Mouse (Mus musculus): ENCODE measurements around the gene Kank1.

Kank1 gene

GRCm38 (mm10) chr19:25405987-25406386 lies 169.2 kb downstream of the Kank1 start:
- DNase-seq (ENCODE audit: low spot score in 2 of 2): no peak

DNA sequence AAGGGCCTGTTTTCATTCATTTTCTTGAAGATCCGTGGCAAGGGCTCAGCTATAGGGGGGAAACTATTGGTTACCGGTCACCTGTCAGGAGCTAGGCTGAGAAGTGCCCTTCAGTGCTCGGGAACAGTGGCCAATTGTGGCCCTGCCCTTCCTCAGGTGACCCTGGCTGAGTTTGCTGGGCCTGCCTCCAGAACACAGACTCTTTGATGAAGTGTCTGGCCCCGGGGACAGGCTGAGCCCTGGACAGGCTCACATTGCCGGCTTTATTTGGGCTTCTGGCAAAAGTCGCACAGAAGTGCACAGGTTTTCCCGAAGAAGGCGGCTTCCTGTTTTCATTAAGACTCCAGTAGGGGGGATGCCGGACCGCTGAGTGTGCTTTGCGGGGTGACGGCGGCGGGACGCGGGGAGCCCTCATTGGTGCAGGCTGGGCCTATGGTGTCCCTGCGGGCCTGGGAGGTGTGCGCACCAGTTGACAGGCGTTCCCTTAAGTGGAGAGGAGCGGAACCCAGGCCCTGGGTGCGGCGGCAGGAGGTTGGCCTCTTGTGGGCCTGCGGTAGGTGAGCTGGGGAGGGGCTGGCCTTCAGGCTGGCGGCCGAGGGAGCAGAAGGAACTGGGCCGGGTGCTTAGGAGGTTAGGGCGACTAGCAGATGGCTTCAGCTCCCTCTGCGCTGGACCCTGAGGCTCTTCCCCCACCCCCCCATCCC lies 169.9 kb downstream of the Kank1 start:
- peak; percentile 35 to 39 for DNase-seq (ENCODE audit: low spot score in 2 of 2)

GRCm38 (mm10) chr19:25407185-25407886 lies 170.6 kb downstream of the Kank1 start:
- no peak for DNase-seq (ENCODE audit: low spot score in 2 of 2)

GRCm38 (mm10) chr19:25407887-25408236 lies 171.1 kb downstream of the Kank1 start:
- DNase-seq (ENCODE audit: low spot score in 2 of 2): no peak

DNA sequence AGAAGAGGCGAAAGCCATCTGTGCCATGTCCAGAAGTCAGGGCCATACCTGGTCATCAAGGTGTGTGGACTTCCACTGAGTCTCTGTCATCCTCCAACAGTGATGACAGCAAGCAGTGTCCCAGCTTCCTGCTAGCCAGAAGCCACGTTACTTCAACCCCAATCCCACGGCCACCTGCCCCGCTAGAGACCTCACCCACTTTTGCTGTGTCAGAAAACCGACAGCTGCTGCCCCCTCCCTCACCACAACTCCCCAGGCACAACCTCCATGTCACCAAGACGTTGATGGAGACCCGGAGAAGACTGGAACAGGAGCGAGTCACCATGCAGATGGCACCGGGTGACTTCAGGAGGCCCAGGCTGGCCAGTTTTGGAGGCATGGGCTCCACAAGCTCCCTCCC lies 172.5 kb downstream of the Kank1 start:
- DNase-seq (ENCODE audit: low spot score in 2 of 2): no peak

DNA sequence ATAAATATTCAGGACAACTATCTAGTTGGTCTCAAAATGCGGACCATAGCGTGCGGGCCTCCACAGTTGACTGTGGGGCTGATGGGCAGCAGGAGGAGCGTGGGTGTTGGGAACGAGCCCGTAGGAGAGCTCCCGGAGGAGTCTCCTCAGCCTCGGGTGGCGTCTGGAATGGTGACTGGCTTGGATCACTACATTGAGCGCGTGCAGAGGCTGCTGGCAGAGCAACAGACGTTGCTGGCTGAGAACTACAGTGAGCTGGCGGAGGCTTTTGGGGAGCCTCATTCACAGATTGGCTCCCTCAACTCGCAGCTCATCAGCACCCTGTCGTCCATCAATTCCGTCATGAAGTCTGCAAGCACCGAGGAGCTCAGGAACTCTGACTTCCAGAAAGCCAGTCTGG lies 174.6 kb downstream of the Kank1 start:
- no peak for DNase-seq (ENCODE audit: low spot score in 2 of 2)

- no peak for DNase-seq (ENCODE audit: low spot score in 2 of 2)
Observed at GRCm38 (mm10) chr19:25415448-25415847, 178.7 kb downstream of the Kank1 start.

DNA sequence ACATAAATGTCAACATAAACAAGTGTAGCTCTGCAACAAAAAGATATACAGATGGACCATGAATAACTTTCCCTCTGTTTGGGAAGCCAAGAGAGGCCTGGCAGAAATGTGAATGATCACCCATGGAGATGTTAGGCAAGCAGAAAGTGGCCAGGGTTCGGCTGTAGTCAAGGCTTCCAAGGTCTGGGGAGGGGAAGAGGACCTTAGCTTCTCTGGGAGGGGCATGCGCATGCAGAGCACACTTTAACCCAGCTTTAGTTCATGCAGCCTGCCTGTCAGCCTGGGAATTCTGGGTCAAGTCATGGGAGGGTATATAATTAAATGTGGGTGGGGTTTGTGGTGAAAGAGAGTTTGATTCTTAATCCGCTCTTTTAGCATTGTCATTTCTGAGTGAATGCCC lies 180.9 kb downstream of the Kank1 start:
- DNase-seq (ENCODE audit: low spot score in 2 of 2): no peak

- no peak for DNase-seq (ENCODE audit: low spot score in 2 of 2)
Observed at GRCm38 (mm10) chr19:25419983-25420382, 183.2 kb downstream of the Kank1 start.

GRCm38 (mm10) chr19:25422096-25422495 lies 185.3 kb downstream of the Kank1 start:
- DNase-seq (ENCODE audit: low spot score in 2 of 2): no peak

- no peak for DNase-seq (ENCODE audit: low spot score in 2 of 2)
Observed at GRCm38 (mm10) chr19:25423371-25423770, 186.6 kb downstream of the Kank1 start.

- DNase-seq (ENCODE audit: low spot score in 2 of 2): no peak
Observed at GRCm38 (mm10) chr19:25426431-25426830, 189.7 kb downstream of the Kank1 start.

DNA sequence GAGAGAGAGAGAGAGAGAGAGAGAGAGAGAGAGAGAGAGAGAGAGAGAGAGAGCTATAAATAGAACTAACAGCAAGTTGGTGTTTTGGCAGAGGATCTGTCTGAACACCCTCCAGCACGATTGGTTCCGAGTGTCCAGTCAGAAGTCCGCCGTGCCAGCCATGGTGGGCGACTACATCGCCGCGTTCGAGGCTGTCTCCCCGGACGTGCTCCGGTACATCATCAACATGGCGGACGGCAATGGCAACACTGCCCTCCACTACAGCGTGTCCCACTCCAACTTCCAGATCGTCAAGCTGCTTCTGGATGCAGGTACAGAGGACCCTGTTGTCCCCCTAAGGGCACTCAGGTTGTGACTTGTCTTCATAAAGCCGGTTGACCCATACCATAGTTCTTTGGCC lies 191.1 kb downstream of the Kank1 start:
- no peak for DNase-seq (ENCODE audit: low spot score in 2 of 2)

GRCm38 (mm10) chr19:25428338-25428962 lies 191.7 kb downstream of the Kank1 start:
- no peak for DNase-seq (ENCODE audit: low spot score in 2 of 2)

DNA sequence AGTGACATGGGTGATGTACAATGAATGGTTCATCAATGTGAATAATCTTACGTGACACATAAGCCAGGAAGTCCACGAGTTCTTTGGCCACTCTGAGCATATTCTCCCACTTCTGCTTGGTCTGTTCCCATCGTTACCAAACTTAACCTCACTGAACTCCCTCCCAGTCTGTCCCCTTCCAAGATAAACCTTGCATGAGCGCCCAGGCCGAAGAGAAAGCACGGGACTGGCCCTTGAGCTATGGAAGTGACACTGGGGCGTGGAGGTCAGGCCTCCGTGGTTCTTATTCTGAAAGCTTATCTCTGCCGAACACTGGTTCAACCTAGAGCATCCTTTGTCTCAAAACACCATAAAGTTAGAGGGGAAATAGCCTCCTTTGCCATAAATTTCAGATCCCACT lies 194.7 kb downstream of the Kank1 start:
- DNase-seq (ENCODE audit: low spot score in 2 of 2): no peak

DNA sequence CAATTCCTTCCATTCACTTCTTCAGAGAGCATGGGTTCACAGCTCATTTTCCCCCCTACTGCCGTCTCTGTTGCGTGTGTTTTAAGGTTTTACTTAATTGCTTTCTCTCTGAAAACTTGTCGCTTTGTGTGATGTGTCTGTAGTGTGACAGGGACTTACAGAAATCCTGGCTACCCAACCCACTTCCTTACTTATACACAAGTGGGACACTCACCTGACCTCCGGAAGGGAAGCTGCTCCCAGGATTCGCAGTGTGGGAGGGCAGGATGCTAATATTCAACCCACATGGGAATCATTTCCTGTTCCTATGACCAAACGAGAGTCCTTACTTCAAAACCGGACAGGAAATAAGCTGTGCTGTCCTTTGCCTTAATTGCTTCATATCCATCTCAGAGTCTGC lies 195.1 kb downstream of the Kank1 start:
- DNase-seq (ENCODE audit: low spot score in 2 of 2): no peak

GRCm38 (mm10) chr19:25433169-25433690 lies 196.5 kb downstream of the Kank1 start:
- no peak for DNase-seq (ENCODE audit: low spot score in 2 of 2)

- no peak for DNase-seq (ENCODE audit: low spot score in 2 of 2)
Observed at GRCm38 (mm10) chr19:25434345-25434744, 197.6 kb downstream of the Kank1 start.

- no peak for DNase-seq (ENCODE audit: low spot score in 2 of 2)
Observed at GRCm38 (mm10) chr19:25434795-25435194, 198.0 kb downstream of the Kank1 start.

- no peak for DNase-seq (ENCODE audit: low spot score in 2 of 2)
Observed at GRCm38 (mm10) chr19:25435412-25435811, 198.6 kb downstream of the Kank1 start.

DNA sequence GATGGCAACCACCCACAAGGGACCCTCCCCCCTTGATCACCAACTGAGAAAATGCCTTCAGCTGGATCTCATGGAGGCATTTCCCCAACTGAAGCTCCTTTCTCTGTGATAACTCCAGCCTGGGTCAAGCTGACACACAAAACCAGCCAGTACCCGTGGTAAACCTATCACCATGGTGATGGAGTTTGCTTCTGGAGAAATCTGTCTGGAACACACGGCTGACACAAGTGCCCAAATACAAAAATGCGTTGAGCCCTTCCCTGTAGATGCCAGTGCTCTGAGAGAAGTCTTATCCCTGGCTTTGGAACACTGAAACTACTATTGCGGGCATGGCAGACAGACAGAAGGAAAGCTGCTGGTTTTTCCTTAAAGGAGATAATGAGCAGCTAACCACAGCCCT lies 199.4 kb downstream of the Kank1 start:
- no peak for DNase-seq (ENCODE audit: low spot score in 2 of 2)

DNA sequence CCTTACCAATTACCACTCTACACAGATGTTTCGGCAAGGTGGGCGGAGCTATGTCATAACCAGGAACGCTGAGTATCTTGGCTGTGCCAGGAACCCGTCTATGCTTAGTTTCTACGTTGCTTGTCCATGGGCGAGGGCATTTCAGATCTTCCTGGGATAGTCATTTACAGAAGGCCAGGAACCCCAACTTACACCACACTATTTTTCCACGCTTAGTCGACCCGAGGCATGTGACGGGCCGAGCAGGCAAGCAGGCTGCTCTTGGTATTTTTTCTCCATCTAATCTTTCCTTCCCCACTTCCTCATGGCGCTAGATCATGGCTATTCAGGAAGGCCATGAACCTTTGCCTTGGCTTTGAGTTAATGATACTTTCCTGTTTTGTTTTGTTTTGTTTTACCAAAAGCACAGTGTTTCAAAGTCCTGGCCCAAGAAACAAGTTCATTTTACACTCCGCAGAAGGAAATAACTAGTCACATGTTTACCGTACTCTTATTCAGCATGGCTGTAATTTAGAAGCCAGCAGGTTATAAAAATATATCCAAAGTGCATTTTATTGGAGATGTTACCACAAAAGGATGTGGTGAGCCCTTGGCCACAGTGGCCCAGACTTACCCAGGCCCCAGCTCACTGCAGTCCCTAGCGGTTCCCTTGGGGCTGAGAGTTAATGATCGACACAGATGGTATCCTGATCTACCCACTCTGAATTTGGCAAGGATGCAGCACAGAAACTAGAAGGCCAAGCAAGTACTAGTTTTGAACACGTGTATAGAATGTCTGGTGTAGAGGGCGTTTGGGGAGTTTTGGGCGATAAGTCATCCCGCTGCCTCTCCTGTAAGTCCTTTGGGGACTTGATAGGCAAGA lies 200.2 kb downstream of the Kank1 start:
- no peak for DNase-seq (ENCODE audit: low spot score in 2 of 2)
